Mouse (Mus musculus) bone marrow macrophage, adult 2 months (primary cell): ENCODE measurements at regions not wholly inside any gene's neighbourhood (a gene's known extent, or its start where the extent isn't known, plus 50 kb on each side); places are given as distances from the start of the nearest gene placed in this dataset.

Source experiments
- H3K27ac ChIP-seq: 2 replicates; pipeline ENCODE4 v1.5.1; 2012; ENCODE audit warnings: low read depth, low read length; ENCODE audit not compliant: insufficient read depth
- H3K4me1 ChIP-seq: 2 replicates; pipeline ENCODE4 v1.6.1; 2012; ENCODE audit warnings: low read length; ENCODE audit not compliant: control insufficient read depth, insufficient read depth
- H3K4me3 ChIP-seq: 2 replicates; pipeline ENCODE4 v1.5.1; 2012; ENCODE audit warnings: mild to moderate bottlenecking, low read length, moderate library complexity; ENCODE audit not compliant: insufficient read depth
- CTCF ChIP-seq: IDR thresholded peaks from 2 replicates; pipeline ENCODE4 v1.5.1; 2012; ENCODE audit warnings: low read depth, mild to moderate bottlenecking, low read length, moderate library complexity
- POLR2A ChIP-seq: IDR thresholded peaks from 2 replicates; pipeline ENCODE4 v1.6.1; 2012; ENCODE audit warnings: mild to moderate bottlenecking, low read depth, low read length, borderline replicate concordance

- Histone ChIP-seq H3K4me3 (no peak overlapping the region), H3K4me1 (no peaks in the 10 kb centered on the region), H3K27ac (no peak overlapping the region)
- TF ChIP-seq POLR2A (no peak), CTCF (no peak)
These were observed 187.3 kb downstream of the Car2 start for GRCm38 (mm10) chr3:15073405-15073804.

- no peaks in the 10 kb centered on the region for H3K4me1 ChIP-seq
- H3K27ac ChIP-seq = no peak overlapping the region
- no peak for TF ChIP-seq POLR2A
These were observed 187.8 kb downstream of the Car2 start for GRCm38 (mm10) chr3:15073847-15074246.

GRCm38 (mm10) chr3:15074949-15075348 is 188.9 kb downstream of the Car2 start:
- Histone ChIP-seq H3K4me1 (no peaks in the 10 kb centered on the region), H3K27ac (no peak overlapping the region), H3K4me3 (no peak overlapping the region)
- TF ChIP-seq POLR2A = no peak
- TF ChIP-seq CTCF = no peak

More at GRCm38 (mm10) chr3:15073847-15074246, 187.8 kb downstream of the Car2 start:
- H3K4me3 ChIP-seq = no peak overlapping the region

GRCm38 (mm10) chr3:15090124-15090523 is 204.1 kb downstream of the Car2 start:
- Histone ChIP-seq H3K27ac (no peak overlapping the region), H3K4me3 (no peak overlapping the region), H3K4me1 (no peaks in the 10 kb centered on the region)
- TF ChIP-seq CTCF (no peak), POLR2A (no peak)

GRCm38 (mm10) chr3:15098206-15098817 is 212.2 kb downstream of the Car2 start:
- TF ChIP-seq CTCF (no peak), POLR2A (no peak)
- Histone ChIP-seq H3K4me1 (no peaks in the 10 kb centered on the region), H3K4me3 (no peak overlapping the region), H3K27ac (no peak overlapping the region)

- Histone ChIP-seq H3K27ac (no peak overlapping the region), H3K4me3 (no peak overlapping the region), H3K4me1 (no peaks in the 10 kb centered on the region)
- TF ChIP-seq CTCF (no peak), POLR2A (no peak)
These were observed 212.9 kb downstream of the Car2 start for GRCm38 (mm10) chr3:15098981-15099380.

- no peak overlapping the region for H3K4me3 ChIP-seq
- no peaks in the 10 kb centered on the region for H3K4me1 ChIP-seq
- no peak overlapping the region for H3K27ac ChIP-seq
- TF ChIP-seq CTCF = no peak
- no peak for TF ChIP-seq POLR2A
These were observed 219.6 kb downstream of the Car2 start for GRCm38 (mm10) chr3:15105627-15106026.

- no peak overlapping the region for H3K4me3 ChIP-seq
- H3K4me1 ChIP-seq = no peaks in the 10 kb centered on the region
- H3K27ac ChIP-seq = no peak overlapping the region
- TF ChIP-seq POLR2A = no peak
- TF ChIP-seq CTCF = no peak
These were observed 220.2 kb downstream of the Car2 start for GRCm38 (mm10) chr3:15106281-15106680.

- no peaks in the 10 kb centered on the region for H3K4me1 ChIP-seq
- TF ChIP-seq CTCF = no peak
- no peak for TF ChIP-seq POLR2A
- H3K4me3 ChIP-seq = no peak overlapping the region
- H3K27ac ChIP-seq = no peak overlapping the region
These were observed 221.2 kb downstream of the Car2 start for GRCm38 (mm10) chr3:15107301-15107700.

GRCm38 (mm10) chr3:15108239-15108934 is 222.3 kb downstream of the Car2 start:
- no peak overlapping the region for H3K27ac ChIP-seq
- no peak overlapping the region for H3K4me3 ChIP-seq
- TF ChIP-seq POLR2A = no peak
- TF ChIP-seq CTCF = no peak
- no peaks in the 10 kb centered on the region for H3K4me1 ChIP-seq
